Mouse (Mus musculus) hematopoietic stem cell, adult 5-6 weeks (primary cell): ENCODE data around the gene Vmn1r39. TPM values are rescaled to one million over a fixed set of nuclear protein-coding genes. Genes with fewer than 3 reads are reported as not detected.
"Not testable (repeated sequence)": the region's sequence is repeated elsewhere in the genome, so short reads cannot be mapped to it uniquely, and the experiment has no call there.

Experiments used
- ATAC-seq, 2 experiments: fragments of 125-278 bp in 1 of 2; replicated peaks in 1 of 2; 2 replicates each; pipeline ENCODE4 v1.8.0; 2016 to 2017; ENCODE audit warnings: inconsistent platforms in 2 of 2, mild to moderate bottlenecking in 2 of 2, moderate number of reproducible peaks in 2 of 2, low read depth in 1 of 2, moderate TSS enrichment in 1 of 2; ENCODE audit not compliant: low FRiP score in 2 of 2, poor library complexity in 2 of 2, severe bottlenecking in 2 of 2, insufficient read depth in 1 of 2, low TSS enrichment in 1 of 2
- total RNA-seq: library from RNA; stranded (forward); fragments of 172-1452, 232-1000 nt; gene quantifications from 2 replicates; pipeline ENCODE4 v1.2.3, GENCODE M21; 2017

Vmn1r39 gene
- total RNA-seq: not detected in 2 replicates

- ATAC-seq: no peak
Observed at GRCm38 (mm10) chr6:66810509-66810908, at the start of gene Vmn1r39. Gene Vmn1r39 (minus strand): TSS chr6:66810609.

- no peak for ATAC-seq
Observed at GRCm38 (mm10) chr6:66859391-66859790, 49.0 kb upstream of the Vmn1r39 start.

- ATAC-seq: no peak
Observed at GRCm38 (mm10) chr6:66858356-66858755, 47.9 kb upstream of the Vmn1r39 start.

GRCm38 (mm10) chr6:66856236-66856635, 45.8 kb upstream of the Vmn1r39 start:
- no peak for ATAC-seq

GRCm38 (mm10) chr6:66848936-66849335, 38.5 kb upstream of the Vmn1r39 start:
- ATAC-seq: no peak

GRCm38 (mm10) chr6:66840631-66841030, 30.2 kb upstream of the Vmn1r39 start:
- ATAC-seq: not testable (repeated sequence)

- ATAC-seq: 0 out of 4 replicates have a peak, but pooled peaks of 1 of the 2 experiments have one; percentile 32
Observed at GRCm38 (mm10) chr6:66836932-66837331, 26.5 kb upstream of the Vmn1r39 start.

GRCm38 (mm10) chr6:66806311-66806710, 4.1 kb downstream of the Vmn1r39 start:
- no peak for ATAC-seq

GRCm38 (mm10) chr6:66805713-66806112, 4.7 kb downstream of the Vmn1r39 start:
- ATAC-seq: no peak

- not testable (repeated sequence) for ATAC-seq
Observed at GRCm38 (mm10) chr6:66782527-66782926, 27.9 kb downstream of the Vmn1r39 start, which contains the start of gene Vmn1r38. Gene Vmn1r38 (minus strand): TSS chr6:66782627.

Other genes starting within 250 kb of the Vmn1r39 start
- not detected in 2 replicates for gene Vmn1r33, start 192.3 kb downstream of the Vmn1r39 start, total RNA-seq
- not detected in 2 replicates for gene Vmn1r34, start 166.7 kb downstream of the Vmn1r39 start, total RNA-seq
- gene Vmn1r35, start 124.7 kb downstream of the Vmn1r39 start, total RNA-seq: not detected in 2 replicates
- gene Vmn1r36, start 91.4 kb downstream of the Vmn1r39 start, total RNA-seq: not detected in 2 replicates
- gene Vmn1r37, start 81.2 kb downstream of the Vmn1r39 start, total RNA-seq: not detected in 2 replicates
- not detected in 2 replicates for gene Vmn1r38, start 28.0 kb downstream of the Vmn1r39 start, total RNA-seq
- 50.3 and 83.1 TPM in 2 replicates for gene Gng12, start 85.8 kb upstream of the Vmn1r39 start, total RNA-seq
- 36.1 and 51.8 TPM in 2 replicates for gene Gadd45a, start 226.8 kb upstream of the Vmn1r39 start, total RNA-seq